8 mouse cellular contexts compared by ENCODE assay signal in genomic region chr16:76373671-76374091, GRCm38 (mm10). TPM values are rescaled to one million over a fixed set of nuclear protein-coding genes. Genes with fewer than 3 reads are reported as not detected.
DNase-seq lines count a peak whose midpoint lies in the region; ATAC-seq and TF ChIP-seq lines count a peak whose summit lies in the region.

Nrip1 (minus strand) TSS chr16:76373827.

- H3K4me1 ChIP-seq in embryonic facial prominence, embryonic 12.5 days = peaks cover 20% of the 10 kb centered on the region
- H3K4me1 ChIP-seq in kidney, adult 2 months (ENCODE audit: control insufficient read depth, insufficient read depth, low read length) = peaks cover 12% of the 10 kb centered on the region; the same call in 1 of the 2 replicates
- peaks cover 6% of the 10 kb centered on the region; the same call in 1 of the 2 replicates for H3K4me1 ChIP-seq in limb, embryonic 11.5 days (ENCODE audit: control insufficient read depth, insufficient read depth, low read length)
- H3K4me1 ChIP-seq in midbrain, embryonic 11.5 days (ENCODE audit: control insufficient read depth, insufficient read depth, low read length) = peaks cover 18% of the 10 kb centered on the region
- peaks cover 14% of the 10 kb centered on the region for H3K4me1 ChIP-seq in stomach, embryonic 14.5 days (ENCODE audit: control insufficient read depth, insufficient read depth, low read length)

- peak; percentile 40 to 42 for DNase-seq in B cell, adult 2 months
- DNase-seq in adrenal gland, adult 18-20 months (ENCODE audit: low spot score in 2 of 2) = peak in 1 of 2 experiments; percentile 63
- peak; percentile 98 for DNase-seq in heart, adult 11 months
- peak; percentile 75 for DNase-seq in kidney, adult 2 months
- DNase-seq in limb, embryonic 11.5 days (ENCODE audit: low spot score) = peak; percentile 73
- no peak for DNase-seq in midbrain, embryonic 11.5 days (ENCODE audit: low spot score, missing footprints)

- no peaks in the 10 kb centered on the region for H3K27me3 ChIP-seq in embryonic facial prominence, embryonic 12.5 days
- H3K27me3 ChIP-seq in kidney, adult 2 months (replicated peaks; ENCODE audit: control insufficient read depth, insufficient read depth, low read length) = no peaks in the 10 kb centered on the region
- no peaks in the 10 kb centered on the region for H3K27me3 ChIP-seq in limb, embryonic 11.5 days (ENCODE audit: control insufficient read depth, insufficient read depth, low read length)
- H3K27me3 ChIP-seq in midbrain, embryonic 11.5 days (ENCODE audit: control insufficient read depth, insufficient read depth, low read length) = no peaks in the 10 kb centered on the region
- H3K27me3 ChIP-seq in stomach, embryonic 14.5 days (ENCODE audit: control insufficient read depth, insufficient read depth, low read length) = no peaks in the 10 kb centered on the region

- TF ChIP-seq POLR2A in kidney, adult 2 months (IDR thresholded peaks at IDR 0.05; ENCODE audit: low read depth, low read length) = peak; percentile 28

- no peaks in the 10 kb centered on the region for H3K9me3 ChIP-seq in embryonic facial prominence, embryonic 12.5 days
- no peaks in the 10 kb centered on the region for H3K9me3 ChIP-seq in limb, embryonic 11.5 days (ENCODE audit: control insufficient read depth, low read length)
- H3K9me3 ChIP-seq in midbrain, embryonic 11.5 days (ENCODE audit: control insufficient read depth, low read length) = no peaks in the 10 kb centered on the region
- no peaks in the 10 kb centered on the region for H3K9me3 ChIP-seq in stomach, embryonic 14.5 days (ENCODE audit: control insufficient read depth, low read depth, low read length)

- ATAC-seq in embryonic facial prominence, embryonic 12.5 days (ENCODE audit: insufficient number of reproducible peaks, insufficient read depth, low FRiP score, low TSS enrichment) = peak; percentile 47; the same call in 1 of the 2 replicates
- peak; percentile 55 for ATAC-seq in limb, embryonic 11.5 days (ENCODE audit: insufficient number of reproducible peaks, low FRiP score, low TSS enrichment, low read depth)
- peak; percentile 34 for ATAC-seq in midbrain, embryonic 11.5 days (ENCODE audit: low FRiP score)
- ATAC-seq in stomach, embryonic 14.5 days (ENCODE audit: insufficient number of reproducible peaks, insufficient read depth, low FRiP score, low read depth) = peak; percentile 34

- peak within 1 kb of the TSS; percentile 82 for H3K4me3 ChIP-seq in embryonic facial prominence, embryonic 12.5 days
- peak within 1 kb of the TSS; percentile 97 for H3K4me3 ChIP-seq in kidney, adult 2 months (ENCODE audit: insufficient read depth, low read depth, low read length)
- H3K4me3 ChIP-seq in limb, embryonic 11.5 days (ENCODE audit: low read depth, low read length) = peak within 1 kb of the TSS; percentile 70
- H3K4me3 ChIP-seq in midbrain, embryonic 11.5 days (ENCODE audit: low read depth, low read length) = peak within 1 kb of the TSS; percentile 86
- peak within 1 kb of the TSS; percentile 81 for H3K4me3 ChIP-seq in stomach, embryonic 14.5 days (ENCODE audit: low read depth, low read length)

- no peak for TF ChIP-seq CTCF in kidney, adult 2 months (conservative IDR thresholded peaks at IDR 0.05; ENCODE audit: insufficient read depth, insufficient read length, low read depth, low read length)

- peak within 1 kb of the TSS; percentile 99 for H3K27ac ChIP-seq in embryonic facial prominence, embryonic 12.5 days
- peak within 1 kb of the TSS; percentile 98 for H3K27ac ChIP-seq in kidney, adult 2 months (ENCODE audit: insufficient read depth, low read depth, low read length)
- H3K27ac ChIP-seq in limb, embryonic 11.5 days (replicated peaks; ENCODE audit: low read depth, low read length) = peak within 1 kb of the TSS; percentile 98
- H3K27ac ChIP-seq in midbrain, embryonic 11.5 days (ENCODE audit: low read depth, low read length) = peak within 1 kb of the TSS; percentile 96
- H3K27ac ChIP-seq in stomach, embryonic 14.5 days (ENCODE audit: low read length) = peak within 1 kb of the TSS; percentile 99

- no peaks in the 10 kb centered on the region for H3K36me3 ChIP-seq in embryonic facial prominence, embryonic 12.5 days
- H3K36me3 ChIP-seq in kidney, adult 2 months (ENCODE audit: control insufficient read depth, insufficient read depth, low read length) = no peaks in the 10 kb centered on the region
- no peaks in the 10 kb centered on the region for H3K36me3 ChIP-seq in limb, embryonic 11.5 days (ENCODE audit: control insufficient read depth, insufficient read depth, low read length)
- no peaks in the 10 kb centered on the region for H3K36me3 ChIP-seq in midbrain, embryonic 11.5 days (ENCODE audit: control insufficient read depth, insufficient read depth, low read length)
- H3K36me3 ChIP-seq in stomach, embryonic 14.5 days (ENCODE audit: control insufficient read depth, insufficient read depth, low read length) = no peaks in the 10 kb centered on the region

- H3K9ac ChIP-seq in embryonic facial prominence, embryonic 12.5 days = peak within 1 kb of the TSS; percentile 96
- peak within 1 kb of the TSS; percentile 95 for H3K9ac ChIP-seq in limb, embryonic 11.5 days (ENCODE audit: low read length)
- peak within 1 kb of the TSS; percentile 94 for H3K9ac ChIP-seq in midbrain, embryonic 11.5 days (ENCODE audit: low read length)
- peak within 1 kb of the TSS; percentile 99 for H3K9ac ChIP-seq in stomach, embryonic 14.5 days (replicated peaks; ENCODE audit: low read depth, low read length)

- WGBS in embryonic facial prominence, embryonic 12.5 days = under 1% methylated on average over 9 of the region's 9 CpGs
- WGBS in kidney, adult 2 months = 0% methylated on average over 9 of the region's 9 CpGs
- WGBS in limb, embryonic 11.5 days = under 1% methylated on average over 9 of the region's 9 CpGs
- WGBS in midbrain, embryonic 11.5 days = under 1% methylated on average over 9 of the region's 9 CpGs
- WGBS in stomach, embryonic 14.5 days = 0% methylated on average over 9 of the region's 9 CpGs

- H3K4me2 ChIP-seq in embryonic facial prominence, embryonic 12.5 days (replicated peaks) = peak within 1 kb of the TSS; percentile 70
- peak within 1 kb of the TSS; percentile 51 for H3K4me2 ChIP-seq in limb, embryonic 11.5 days (ENCODE audit: low read depth, severe bottlenecking)
- peak within 1 kb of the TSS; percentile 62 for H3K4me2 ChIP-seq in midbrain, embryonic 11.5 days
- H3K4me2 ChIP-seq in stomach, embryonic 14.5 days (replicated peaks; ENCODE audit: low read depth, low read length) = peak within 1 kb of the TSS; percentile 49

RNA-seq across cellular contexts. Expression of gene Nrip1, which starts in this region (rescaled TPM):
- total RNA-seq in adrenal gland, adult 18-20 months (2021) = 10 to 100 TPM; 75.5 to 93.1 TPM
- 48.5 and 52.6 TPM in 2 replicates for polyA plus RNA-seq in embryonic facial prominence, embryonic 12.5 days (2016; fragmentation: Nextera tagmentation; extraction: Ambion mirVana)
- polyA plus RNA-seq in kidney, adult 2 months (2012; rRNA removed) = 7.1 and 8.3 TPM in 2 replicates
- 29.1 and 33.5 TPM in 2 replicates for polyA plus RNA-seq in limb, embryonic 11.5 days (2014; fragmentation: Nextera tagmentation; extraction: Ambion mirVana)
- 20.7 and 24.3 TPM in 2 replicates for polyA plus RNA-seq in midbrain, embryonic 11.5 days (2014; fragmentation: Nextera tagmentation; extraction: Ambion mirVana)
- polyA plus RNA-seq in stomach, embryonic 14.5 days (2014; fragmentation: Nextera tagmentation; extraction: Ambion mirVana) = 51.4 and 52.3 TPM in 2 replicates
